Mouse (Mus musculus) small intestine, adult 2 months (tissue): ENCODE measurements around the gene Gm29735. TPM values are rescaled to one million over a fixed set of nuclear protein-coding genes. Genes with fewer than 3 reads are reported as not detected.
A peak's percentile ranks its signal among the peaks of the same experiment; 100 is the strongest.
"Not testable (repeated sequence)": the region's sequence is repeated elsewhere in the genome, so short reads cannot be mapped to it uniquely, and the experiment has no call there.

Experiments
- H3K27ac ChIP-seq: fragments of 200-500 bp; 2 replicates; pipeline ENCODE4 v1.5.1; 2012; ENCODE audit warnings: low read depth, low read length, control low read depth, inconsistent platforms; ENCODE audit not compliant: insufficient read depth
- H3K27me3 ChIP-seq: fragments of 200-500 bp; 2 replicates; pipeline ENCODE4 v1.6.1; 2012; ENCODE audit warnings: mild to moderate bottlenecking, moderate library complexity, low read length, inconsistent platforms; ENCODE audit not compliant: control insufficient read depth, insufficient read depth
- H3K36me3 ChIP-seq: fragments of 200-500 bp; 2 replicates; pipeline ENCODE4 v1.6.1; 2012; ENCODE audit warnings: mild to moderate bottlenecking, low read length, control low read depth, inconsistent platforms; ENCODE audit not compliant: control insufficient read depth, insufficient read depth
- H3K4me1 ChIP-seq: fragments of 200-500 bp; 2 replicates; pipeline ENCODE4 v1.6.1; 2012; ENCODE audit warnings: low read length, inconsistent platforms, mixed read lengths; ENCODE audit not compliant: control insufficient read depth, insufficient read depth, insufficient read length
- H3K4me3 ChIP-seq: fragments of 200-500 bp; 2 replicates; pipeline ENCODE4 v1.5.1; 2012; ENCODE audit warnings: low read depth, mild to moderate bottlenecking, control low read depth, inconsistent platforms, low read length, moderate library complexity
- CTCF ChIP-seq: fragments of 200-500 bp; IDR thresholded peaks from 2 replicates; pipeline ENCODE4 v1.5.1; 2012; ENCODE audit warnings: low read depth, mild to moderate bottlenecking, control low read depth, inconsistent platforms, low read length, moderate library complexity, mixed read lengths; ENCODE audit not compliant: insufficient replicate concordance, insufficient read length; ENCODE audit errors: extremely low read depth
- POLR2A ChIP-seq: fragments of 200-500 bp; IDR thresholded peaks from 2 replicates; pipeline ENCODE4 v1.6.1; 2012; ENCODE audit warnings: low read depth, mild to moderate bottlenecking, control low read depth, inconsistent platforms, low read length, moderate library complexity
- WGBS: fragments of 180-500 bp; shearing (Covaris S2); methylation state at CpG from one replicate; pipeline ENCODE4 v1.1.7; 2018; 5-methylcytosine and 5-hydroxymethylcytosine counted together
- polyA plus RNA-seq: library from polyadenylated mRNA; depleted of rRNA; stranded (reverse); fragments of >200 nt; gene quantifications from 2 replicates; pipeline ENCODE4 v1.2.3, GENCODE M21; 2012

Gm29735 gene
- polyA plus RNA-seq, 1 experiment = not detected

GRCm38 (mm10) chr7:142146033-142146432 lies 10.9 kb downstream of the Gm29735 start:
- H3K4me1 ChIP-seq = no peaks in the 10 kb centered on the region; the same call in 1 of the 2 replicates
- H3K4me3 ChIP-seq = no peak overlapping the region
- H3K27ac ChIP-seq = no peak overlapping the region
- H3K36me3 ChIP-seq = no peaks in the 10 kb centered on the region
- H3K27me3 ChIP-seq = no peaks in the 10 kb centered on the region
- WGBS = 5% methylated on average over 1 of the region's 1 CpGs
- TF ChIP-seq POLR2A = no peak
- no peak for TF ChIP-seq CTCF

GRCm38 (mm10) chr7:142145413-142145940 lies 11.4 kb downstream of the Gm29735 start:
- Histone ChIP-seq H3K27me3 (no peaks in the 10 kb centered on the region), H3K4me3 (no peak overlapping the region), H3K4me1 (no peaks in the 10 kb centered on the region; the same call in 1 of the 2 replicates), H3K27ac (no peak overlapping the region), H3K36me3 (no peaks in the 10 kb centered on the region)
- TF ChIP-seq CTCF = peak; percentile 27; the same call in 1 of the 2 replicates
- no peak for TF ChIP-seq POLR2A
- 40% methylated on average over 4 of the region's 4 CpGs for WGBS

GRCm38 (mm10) chr7:142144507-142144906 lies 12.4 kb downstream of the Gm29735 start, which contains the start of gene Gm45337:
Gene Gm45337 (minus strand): TSS chr7:142144607.
- no peaks in the 10 kb centered on the region for H3K27me3 ChIP-seq
- H3K36me3 ChIP-seq = no peaks in the 10 kb centered on the region
- no peak within 1 kb of the TSS for H3K27ac ChIP-seq
- H3K4me3 ChIP-seq = no peak within 1 kb of the TSS
- H3K4me1 ChIP-seq = no peaks in the 10 kb centered on the region; the same call in 1 of the 2 replicates
- WGBS = 79% methylated on average over 1 of the region's 1 CpGs
- no peak for TF ChIP-seq CTCF
- TF ChIP-seq POLR2A = no peak

- not testable (repeated sequence) for H3K27me3 ChIP-seq, H3K4me1 ChIP-seq, H3K36me3 ChIP-seq, H3K27ac ChIP-seq, H3K4me3 ChIP-seq
- 3% methylated on average over 1 of the region's 1 CpGs for WGBS
These were observed 13.4 kb downstream of the Gm29735 start for GRCm38 (mm10) chr7:142143506-142144010.

GRCm38 (mm10) chr7:142140696-142141095 lies 16.2 kb downstream of the Gm29735 start:
- Histone ChIP-seq H3K4me3 (no peak overlapping the region), H3K36me3 (no peaks in the 10 kb centered on the region), H3K27me3 (no peaks in the 10 kb centered on the region), H3K27ac (no peak overlapping the region), H3K4me1 (no peaks in the 10 kb centered on the region)
- WGBS = 2% methylated on average over 1 of the region's 1 CpGs
- TF ChIP-seq CTCF (no peak), POLR2A (no peak)

- H3K27ac ChIP-seq, H3K27me3 ChIP-seq, H3K4me3 ChIP-seq, H3K4me1 ChIP-seq, H3K36me3 ChIP-seq: not testable (repeated sequence)
- WGBS = 27% methylated on average over 2 of the region's 2 CpGs
These were observed 21.0 kb downstream of the Gm29735 start, which contains the start of gene Gm39115 for GRCm38 (mm10) chr7:142135934-142136333. Gene Gm39115 (minus strand): TSS chr7:142136034.

- Histone ChIP-seq H3K27ac (no peak overlapping the region), H3K4me1 (no peaks in the 10 kb centered on the region), H3K4me3 (no peak overlapping the region), H3K36me3 (no peaks in the 10 kb centered on the region), H3K27me3 (no peaks in the 10 kb centered on the region)
- TF ChIP-seq POLR2A (no peak), CTCF (peak; percentile 28; the same call in 1 of the 2 replicates)
- 38% methylated on average over 4 of the region's 4 CpGs for WGBS
These were observed 22.5 kb downstream of the Gm29735 start for GRCm38 (mm10) chr7:142134206-142134995.
